Mouse (Mus musculus): ENCODE data around the gene Spred3. TPM values are rescaled to one million over a fixed set of nuclear protein-coding genes. Genes with fewer than 3 reads are reported as not detected.

The Spred3 gene
- polyA plus RNA-seq, 1 experiment = 5.9 TPM

- H3K27me3 ChIP-seq (replicated peaks) = peaks cover 2% of the 10 kb centered on the region
- H3K4me3 ChIP-seq (replicated peaks) = peak overlapping the region; percentile 95
- TF ChIP-seq FLI1 (IDR thresholded peaks at IDR 0.05; ENCODE audit: low read length) (no peak), GATA1 (IDR thresholded peaks at IDR 0.05; ENCODE audit: borderline replicate concordance, low read length) (no peak)
- peaks cover 54% of the 10 kb centered on the region for H3K36me3 ChIP-seq (replicated peaks; ENCODE audit: low read length)
- no peaks in the 10 kb centered on the region for H3K9me3 ChIP-seq
- H3K4me1 ChIP-seq = peaks cover 61% of the 10 kb centered on the region
Measured at GRCm38 (mm10) chr7:29168791-29169230, 1.4 kb downstream of the Spred3 start.

- TF ChIP-seq GATA1 (IDR thresholded peaks at IDR 0.05; ENCODE audit: borderline replicate concordance, low read length) = no peak
- TF ChIP-seq FLI1 (IDR thresholded peaks at IDR 0.05; ENCODE audit: low read length) = no peak
- Histone ChIP-seq H3K4me1 (peaks cover 61% of the 10 kb centered on the region), H3K9me3 (no peaks in the 10 kb centered on the region), H3K4me3 (replicated peaks) (peak overlapping the region; percentile 95), H3K27me3 (replicated peaks) (peaks cover 2% of the 10 kb centered on the region), H3K36me3 (replicated peaks; ENCODE audit: low read length) (peaks cover 53% of the 10 kb centered on the region)
Measured at GRCm38 (mm10) chr7:29168121-29168695, 2.0 kb downstream of the Spred3 start.

GRCm38 (mm10) chr7:29167656-29168055 lies 2.6 kb downstream of the Spred3 start:
- H3K9me3 ChIP-seq = no peaks in the 10 kb centered on the region
- no peak overlapping the region for H3K4me3 ChIP-seq (replicated peaks)
- H3K4me1 ChIP-seq = peaks cover 61% of the 10 kb centered on the region
- TF ChIP-seq GATA1 (IDR thresholded peaks at IDR 0.05; ENCODE audit: borderline replicate concordance, low read length) (no peak), FLI1 (IDR thresholded peaks at IDR 0.05; ENCODE audit: low read length) (no peak)
- H3K27me3 ChIP-seq (replicated peaks) = peaks cover 2% of the 10 kb centered on the region
- H3K36me3 ChIP-seq (replicated peaks; ENCODE audit: low read length) = peaks cover 53% of the 10 kb centered on the region

GRCm38 (mm10) chr7:29162750-29163525 lies 7.3 kb downstream of the Spred3 start:
- H3K27me3 ChIP-seq (replicated peaks) = peaks cover 10% of the 10 kb centered on the region
- TF ChIP-seq FLI1 (IDR thresholded peaks at IDR 0.05; ENCODE audit: low read length) (no peak), GATA1 (IDR thresholded peaks at IDR 0.05; ENCODE audit: borderline replicate concordance, low read length) (no peak)

GRCm38 (mm10) chr7:29162294-29162693 lies 7.9 kb downstream of the Spred3 start:
- peaks cover 11% of the 10 kb centered on the region for H3K27me3 ChIP-seq (replicated peaks)
- TF ChIP-seq FLI1 (IDR thresholded peaks at IDR 0.05; ENCODE audit: low read length) (no peak), GATA1 (IDR thresholded peaks at IDR 0.05; ENCODE audit: borderline replicate concordance, low read length) (no peak)
- H3K4me3 ChIP-seq (replicated peaks) = no peak overlapping the region
- H3K4me1 ChIP-seq = peaks cover 19% of the 10 kb centered on the region
- H3K36me3 ChIP-seq (replicated peaks; ENCODE audit: low read length) = peaks cover 72% of the 10 kb centered on the region
- no peaks in the 10 kb centered on the region for H3K9me3 ChIP-seq

More at GRCm38 (mm10) chr7:29162750-29163525, 7.3 kb downstream of the Spred3 start:
- Histone ChIP-seq H3K4me1 (peaks cover 25% of the 10 kb centered on the region), H3K9me3 (no peaks in the 10 kb centered on the region), H3K36me3 (replicated peaks; ENCODE audit: low read length) (peaks cover 71% of the 10 kb centered on the region), H3K4me3 (replicated peaks) (peak overlapping the region; percentile 70)

- Histone ChIP-seq H3K4me1 (peaks cover 27% of the 10 kb centered on the region), H3K27me3 (replicated peaks) (peaks cover 11% of the 10 kb centered on the region), H3K4me3 (replicated peaks) (no peak overlapping the region), H3K36me3 (replicated peaks; ENCODE audit: low read length) (peaks cover 58% of the 10 kb centered on the region), H3K9me3 (peaks cover 5% of the 10 kb centered on the region; the same call in 1 of the 2 replicates)
- TF ChIP-seq FLI1 (IDR thresholded peaks at IDR 0.05; ENCODE audit: low read length) = no peak
- TF ChIP-seq GATA1 (IDR thresholded peaks at IDR 0.05; ENCODE audit: borderline replicate concordance, low read length) = no peak
Measured at GRCm38 (mm10) chr7:29158264-29158663, 11.9 kb downstream of the Spred3 start.

GRCm38 (mm10) chr7:29155838-29156782 lies 14.1 kb downstream of the Spred3 start, which contains the start of gene Fam98c:
TSS of gene Fam98c (minus strand) at chr7:29156234.
- H3K27me3 ChIP-seq (replicated peaks) = peaks cover 8% of the 10 kb centered on the region
- H3K4me3 ChIP-seq (replicated peaks) = peak within 1 kb of the TSS; percentile 100
- H3K4me1 ChIP-seq = peaks cover 29% of the 10 kb centered on the region
- peaks cover 5% of the 10 kb centered on the region; the same call in 1 of the 2 replicates for H3K9me3 ChIP-seq
- peaks cover 53% of the 10 kb centered on the region for H3K36me3 ChIP-seq (replicated peaks; ENCODE audit: low read length)
- TF ChIP-seq GATA1 (IDR thresholded peaks at IDR 0.05; ENCODE audit: borderline replicate concordance, low read length) = no peak
- TF ChIP-seq FLI1 (IDR thresholded peaks at IDR 0.05; ENCODE audit: low read length) = no peak

- TF ChIP-seq FLI1 (IDR thresholded peaks at IDR 0.05; ENCODE audit: low read length) (no peak), GATA1 (IDR thresholded peaks at IDR 0.05; ENCODE audit: borderline replicate concordance, low read length) (no peak)
- peaks cover 5% of the 10 kb centered on the region; the same call in 1 of the 2 replicates for H3K9me3 ChIP-seq
- peaks cover 8% of the 10 kb centered on the region for H3K27me3 ChIP-seq (replicated peaks)
- peak overlapping the region; percentile 100 for H3K4me3 ChIP-seq (replicated peaks)
- peaks cover 36% of the 10 kb centered on the region for H3K4me1 ChIP-seq
- H3K36me3 ChIP-seq (replicated peaks; ENCODE audit: low read length) = peaks cover 45% of the 10 kb centered on the region
Measured at GRCm38 (mm10) chr7:29155196-29155837, 14.9 kb downstream of the Spred3 start.

Measured in megakaryocyte, embryonic 14.5 days (primary cell).